Mouse (Mus musculus) MEL (cell line): ENCODE results near the gene Lmtk3. TPM values are rescaled to one million over a fixed set of nuclear protein-coding genes. Genes with fewer than 3 reads are reported as not detected.

Experiments
- DNase-seq: peaks from one replicate; pipeline ENCODE4 v3.0.0; 2011; ENCODE audit warnings: low read depth, low spot score
- H3K27ac ChIP-seq: 2 replicates; pipeline ENCODE4 v1.5.1; 2012; ENCODE audit warnings: low read depth, mild to moderate bottlenecking, control low read depth, low read length, moderate library complexity; ENCODE audit not compliant: control insufficient read depth
- H3K27me3 ChIP-seq, 2 experiments: fragments of 150-350 bp in 1 of 2; sonication (generic) in 1 of 2; 2 replicates each; pipeline ENCODE4 v1.6.1; 2012; ENCODE audit warnings: low read length in 2 of 2, mild to moderate bottlenecking in 2 of 2, improper control_type of control experiment in 1 of 2, moderate library complexity in 1 of 2; ENCODE audit not compliant: insufficient read depth in 2 of 2, control insufficient read depth in 1 of 2
- H3K36me3 ChIP-seq, 2 experiments: 2 replicates each; pipeline ENCODE4 v1.6.1; 2012 to 2014; ENCODE audit warnings: low read length in 2 of 2, improper control_type of control experiment in 1 of 2, inconsistent platforms in 1 of 2, mild to moderate bottlenecking in 1 of 2; ENCODE audit not compliant: insufficient read depth in 2 of 2, control insufficient read depth in 1 of 2
- H3K4me1 ChIP-seq, 2 experiments: fragments of 150-350 bp in 1 of 2; sonication (generic) in 1 of 2; 2 replicates each; pipeline ENCODE4 v1.6.1; 2012; ENCODE audit warnings: low read length in 2 of 2, improper control_type of control experiment in 1 of 2, mild to moderate bottlenecking in 1 of 2; ENCODE audit not compliant: insufficient read depth in 2 of 2, control insufficient read depth in 1 of 2
- H3K4me3 ChIP-seq, 2 experiments: fragments of 150-350 bp in 1 of 2; sonication (generic) in 1 of 2; 2 replicates each; pipeline ENCODE4 v1.5.1; 2012; ENCODE audit warnings: low read depth in 2 of 2, low read length in 2 of 2, mild to moderate bottlenecking in 2 of 2, moderate library complexity in 2 of 2, control low read depth in 1 of 2, improper control_type of control experiment in 1 of 2; ENCODE audit not compliant: control insufficient read depth in 1 of 2, insufficient read depth in 1 of 2
- H3K79me2 ChIP-seq: 2 replicates; pipeline ENCODE4 v1.6.1; 2012; ENCODE audit warnings: mild to moderate bottlenecking, low read length, moderate library complexity; ENCODE audit not compliant: control insufficient read depth, poor library complexity, insufficient read depth
- H3K9ac ChIP-seq: 2 replicates; pipeline ENCODE4 v1.6.1; 2012; ENCODE audit warnings: low read depth, mild to moderate bottlenecking, control low read depth, low read length, moderate library complexity; ENCODE audit not compliant: control insufficient read depth, poor library complexity, severe bottlenecking
- H3K9me3 ChIP-seq: fragments of 150-350 bp; sonication (generic); replicated peaks from 2 replicates; pipeline ENCODE4 v1.6.1; 2012; ENCODE audit warnings: mild to moderate bottlenecking, low read length, improper control_type of control experiment, moderate library complexity; ENCODE audit not compliant: insufficient read depth
- CHD2 ChIP-seq: IDR thresholded peaks from 2 replicates; pipeline ENCODE4 v1.6.1; 2011; ENCODE audit warnings: low read length, improper control_type of control experiment
- ELF1 ChIP-seq: IDR thresholded peaks from 2 replicates; pipeline ENCODE4 v1.6.1; 2014; ENCODE audit warnings: low read depth, mild to moderate bottlenecking, inconsistent platforms, low read length, improper control_type of control experiment, moderate library complexity
- ETS1 ChIP-seq: IDR thresholded peaks from 2 replicates; pipeline ENCODE4 v1.6.1; 2012; ENCODE audit warnings: low read depth, mild to moderate bottlenecking, inconsistent platforms, low read length, improper control_type of control experiment, moderate library complexity
- GABPA ChIP-seq: IDR thresholded peaks from 2 replicates; pipeline ENCODE4 v1.6.1; 2012; ENCODE audit warnings: low read depth, mild to moderate bottlenecking, inconsistent platforms, low read length, improper control_type of control experiment, moderate library complexity
- GATA1 ChIP-seq: IDR thresholded peaks from 2 replicates; pipeline ENCODE4 v1.6.1; 2011; ENCODE audit warnings: low read depth, low read length, improper control_type of control experiment
- HCFC1 ChIP-seq: IDR thresholded peaks from 2 replicates; pipeline ENCODE4 v1.6.1; 2012; ENCODE audit warnings: low read depth, mild to moderate bottlenecking, inconsistent platforms, low read length, improper control_type of control experiment, moderate library complexity
- JUND ChIP-seq: IDR thresholded peaks from 2 replicates; pipeline ENCODE4 v1.6.1; 2011; ENCODE audit warnings: low read depth, mild to moderate bottlenecking, improper control_type of control experiment, low read length
- KAT2A ChIP-seq: conservative IDR thresholded peaks from 2 replicates; pipeline ENCODE4 v1.6.1; 2012; ENCODE audit warnings: low read depth, low read length, improper control_type of control experiment, inconsistent platforms
- MAX ChIP-seq: IDR thresholded peaks from 2 replicates; pipeline ENCODE4 v1.6.1; 2011; ENCODE audit warnings: low read length, improper control_type of control experiment
- MAZ ChIP-seq: IDR thresholded peaks from 2 replicates; pipeline ENCODE4 v1.6.1; 2012; ENCODE audit warnings: low read depth, mild to moderate bottlenecking, inconsistent platforms, low read length, improper control_type of control experiment
- MXI1 ChIP-seq: IDR thresholded peaks from 2 replicates; pipeline ENCODE4 v1.6.1; 2011; ENCODE audit warnings: mild to moderate bottlenecking, low read depth, low read length, improper control_type of control experiment
- NELFE ChIP-seq: IDR thresholded peaks from 2 replicates; pipeline ENCODE4 v1.6.1; 2011; ENCODE audit warnings: low read depth, low read length, improper control_type of control experiment
- NRF1 ChIP-seq: IDR thresholded peaks from 2 replicates; pipeline ENCODE4 v1.6.1; 2014; ENCODE audit warnings: low read depth, mild to moderate bottlenecking, inconsistent platforms, low read length, improper control_type of control experiment, moderate library complexity; ENCODE audit not compliant: poor library complexity, insufficient read depth, severe bottlenecking
- POLR2A ChIP-seq, 2 experiments: IDR thresholded peaks; 2 replicates each; pipeline ENCODE4 v1.6.1; 2011 to 2012; ENCODE audit warnings: low read length in 2 of 2, mild to moderate bottlenecking in 2 of 2, control low read depth in 1 of 2, improper control_type of control experiment in 1 of 2, low read depth in 1 of 2, moderate library complexity in 1 of 2; ENCODE audit not compliant: control insufficient read depth in 1 of 2, insufficient read depth in 1 of 2, poor library complexity in 1 of 2
- POLR2AphosphoS2 ChIP-seq: IDR thresholded peaks from 2 replicates; pipeline ENCODE4 v1.6.1; 2011; ENCODE audit warnings: low read length, improper control_type of control experiment
- POLR2AphosphoS5 ChIP-seq: IDR thresholded peaks from 2 replicates; pipeline ENCODE4 v1.6.1; 2012; ENCODE audit warnings: low read depth, borderline replicate concordance, mild to moderate bottlenecking, inconsistent platforms, low read length, moderate library complexity, mixed read lengths
- RAD21 ChIP-seq: IDR thresholded peaks from 2 replicates; pipeline ENCODE4 v1.6.1; 2011; ENCODE audit warnings: mild to moderate bottlenecking, low read depth, low read length, improper control_type of control experiment
- SIN3A ChIP-seq: IDR thresholded peaks from 2 replicates; pipeline ENCODE4 v1.6.1; 2012; ENCODE audit warnings: low read length, improper control_type of control experiment, inconsistent platforms
- TAL1 ChIP-seq: IDR thresholded peaks from 2 replicates; pipeline ENCODE4 v1.6.1; 2012; ENCODE audit warnings: mild to moderate bottlenecking, inconsistent platforms, low read length, moderate library complexity, mixed read lengths
- TBP ChIP-seq: IDR thresholded peaks from 2 replicates; pipeline ENCODE4 v1.8.0; 2011; ENCODE audit warnings: low read depth, low read length, improper control_type of control experiment
- TCF12 ChIP-seq: IDR thresholded peaks from 2 replicates; pipeline ENCODE4 v1.6.1; 2014; ENCODE audit warnings: low read depth, mild to moderate bottlenecking, inconsistent platforms, low read length, improper control_type of control experiment, moderate library complexity
- USF1 ChIP-seq: IDR thresholded peaks from 2 replicates; pipeline ENCODE4 v1.6.1; 2014; ENCODE audit warnings: low read depth, mild to moderate bottlenecking, inconsistent platforms, low read length, improper control_type of control experiment, moderate library complexity
- ZC3H11A ChIP-seq: IDR thresholded peaks from 2 replicates; pipeline ENCODE4 v1.6.1; 2012; ENCODE audit warnings: low read depth, mild to moderate bottlenecking, inconsistent platforms, low read length, improper control_type of control experiment
- ZKSCAN1 ChIP-seq: IDR thresholded peaks from 2 replicates; pipeline ENCODE4 v1.6.1; 2012; ENCODE audit warnings: low read depth, mild to moderate bottlenecking, inconsistent platforms, low read length, improper control_type of control experiment, moderate library complexity
- ZMIZ1 ChIP-seq: IDR thresholded peaks from 2 replicates; pipeline ENCODE4 v1.6.1; 2012; ENCODE audit warnings: low read depth, mild to moderate bottlenecking, inconsistent platforms, low read length, improper control_type of control experiment, moderate library complexity
- ZNF384 ChIP-seq: IDR thresholded peaks from 2 replicates; pipeline ENCODE4 v1.6.1; 2012; ENCODE audit warnings: low read depth, mild to moderate bottlenecking, inconsistent platforms, low read length, improper control_type of control experiment
- polyA plus RNA-seq, 2 experiments: library from polyadenylated mRNA; stranded (reverse) in 1 of 2; unstranded in 1 of 2; fragments of >175 nt in 1 of 2; fragments of >200 nt in 1 of 2; gene quantifications; 2 replicates each; pipeline versions ENCODE4 v1.2.1 to v1.2.4; 2012; ENCODE audit warnings: low replicate concordance in 2 of 2, low read depth in 1 of 2; ENCODE audit not compliant: insufficient read length in 2 of 2, insufficient read depth in 1 of 2, missing spikeins in 1 of 2
- total RNA-seq: library from RNA; depleted of rRNA; stranded (reverse); fragments of 300-350 nt; gene quantifications from 2 replicates; pipeline ENCODE4 v1.2.3, GENCODE M21; 2012

Lmtk3 gene
- total and polyA plus RNA-seq, 3 experiments: 0.04 to 0.40 TPM; not detected in 1

DNA sequence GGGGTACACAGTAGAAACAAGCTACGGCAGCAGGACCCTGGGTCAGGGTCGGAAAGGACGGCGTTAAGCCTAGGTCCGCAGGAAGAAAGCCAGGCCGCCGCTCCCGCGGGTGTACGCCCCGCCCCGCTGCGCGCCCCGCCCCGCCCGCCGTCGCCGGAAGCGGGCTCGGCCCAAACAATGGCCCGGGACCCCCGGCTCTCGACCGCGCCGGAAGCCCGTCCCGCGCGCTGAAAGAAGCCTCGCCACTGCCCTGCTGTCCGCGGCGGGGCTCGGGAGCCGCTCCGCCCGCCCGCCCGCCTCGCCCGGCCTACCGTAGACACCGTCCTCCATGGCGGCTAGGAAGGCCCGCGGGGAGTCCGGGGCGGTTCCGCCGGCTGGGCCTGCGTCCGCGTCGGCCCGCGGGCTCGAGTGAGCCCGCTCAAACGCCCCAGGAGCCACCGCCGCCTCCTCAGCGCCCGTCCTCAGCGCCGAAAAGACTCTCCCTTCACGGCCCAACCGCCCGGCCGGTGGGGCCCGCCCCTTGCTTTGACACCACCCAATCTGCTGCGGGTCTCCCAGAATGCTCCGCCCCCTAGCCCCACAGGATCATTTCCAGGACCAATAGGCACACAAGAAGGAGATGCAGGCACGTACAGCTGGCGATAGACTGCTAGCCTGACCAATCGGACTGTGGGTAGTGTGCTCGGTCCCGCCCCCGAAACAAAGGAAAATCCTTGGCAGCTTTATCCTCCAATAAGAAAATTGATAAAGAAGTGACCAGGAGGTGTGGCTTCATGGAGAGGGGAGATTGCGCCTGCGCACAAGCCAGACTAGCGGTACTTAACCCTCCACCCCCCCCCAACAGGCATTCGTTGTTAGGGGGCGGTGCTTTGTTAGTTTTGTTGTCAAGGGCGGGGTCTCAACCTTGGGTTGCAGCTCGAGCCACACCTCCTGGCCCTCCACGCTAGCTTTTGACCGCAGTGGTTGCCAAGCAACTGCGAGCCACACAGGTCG, 30.5 kb downstream of the Lmtk3 start, which contains the start of gene Cyth2:
TSS of gene Cyth2 (minus strand) at position 795 of the 993 bp plus-strand sequence.
- peak; percentile 47; the same call in 1 of the 2 replicates for TF ChIP-seq SIN3A
- TF ChIP-seq NELFE: peak; percentile 79
- 0 out of 2 replicates have a peak, but pooled peaks have one; percentile 16 for TF ChIP-seq ELF1
- 0 out of 2 replicates have a peak, but pooled peaks have one; percentile 5 for TF ChIP-seq MAX
- TF ChIP-seq TAL1: no peak
- no peak for TF ChIP-seq ZC3H11A
- TF ChIP-seq TCF12: peak; percentile 32; the same call in 1 of the 2 replicates
- no peak for TF ChIP-seq ETS1
- TF ChIP-seq TBP: peak; percentile 68; the same call in 1 of the 2 replicates
- no peak for TF ChIP-seq POLR2AphosphoS5
- 0 out of 2 replicates have a peak, but pooled peaks have one; percentile 5 for TF ChIP-seq USF1
- no peak for TF ChIP-seq ZNF384
- peak; percentile 60; the same call in 1 of the 2 replicates for TF ChIP-seq ZMIZ1
- peak; percentile 22; the same call in 1 of the 2 replicates for TF ChIP-seq GATA1
- peak; percentile 86 to 88 for TF ChIP-seq POLR2A (IDR thresholded peaks at IDR 0.05; ENCODE audit: control insufficient read depth in 1 of 2, insufficient read depth in 1 of 2, low read depth in 1 of 2, low read length in 2 of 2, poor library complexity in 1 of 2)
- TF ChIP-seq MXI1: peak; percentile 70
- no peak for TF ChIP-seq RAD21
- TF ChIP-seq KAT2A: peak; percentile 56; the same call in 1 of the 2 replicates
- no peak for TF ChIP-seq ZKSCAN1
- no peak for TF ChIP-seq JUND
- peak; percentile 82 for TF ChIP-seq HCFC1
- peak; percentile 86 for TF ChIP-seq CHD2
- peak; percentile 80; the same call in 1 of the 2 replicates for TF ChIP-seq POLR2AphosphoS2
- no peak for TF ChIP-seq GABPA
- TF ChIP-seq MAZ: peak; percentile 49; the same call in 1 of the 2 replicates
- peak; percentile 73 for TF ChIP-seq NRF1
- H3K79me2 ChIP-seq: peaks cover 12% of the 10 kb centered on the region
- peaks cover 11 to 22% of the 10 kb centered on the region in 2 experiments for H3K4me1 ChIP-seq
- H3K36me3 ChIP-seq: peaks cover 5 to 13% of the 10 kb centered on the region in 2 experiments
- peak within 1 kb of the TSS; percentile 77 for H3K27ac ChIP-seq
- DNase-seq: peak; percentile 99
- H3K4me3 ChIP-seq: peak within 1 kb of the TSS; percentile 75 to 93
- no peaks in the 10 kb centered on the region for H3K27me3 ChIP-seq
- no peaks in the 10 kb centered on the region for H3K9me3 ChIP-seq
- H3K9ac ChIP-seq: peak within 1 kb of the TSS; percentile 99
